Mouse (Mus musculus) left cerebral cortex, adult 9 months (tissue): ENCODE results near the gene Olfr279.
"Not testable (repeated sequence)": the region's sequence is repeated elsewhere in the genome, so short reads cannot be mapped to it uniquely, and the experiment has no call there.

Source experiments
- DNase-seq, 2 experiments: peaks; one replicate each; pipeline ENCODE4 v3.0.0; 2022; ENCODE audit warnings: low spot score in 2 of 2

Olfr279 gene

DNA sequence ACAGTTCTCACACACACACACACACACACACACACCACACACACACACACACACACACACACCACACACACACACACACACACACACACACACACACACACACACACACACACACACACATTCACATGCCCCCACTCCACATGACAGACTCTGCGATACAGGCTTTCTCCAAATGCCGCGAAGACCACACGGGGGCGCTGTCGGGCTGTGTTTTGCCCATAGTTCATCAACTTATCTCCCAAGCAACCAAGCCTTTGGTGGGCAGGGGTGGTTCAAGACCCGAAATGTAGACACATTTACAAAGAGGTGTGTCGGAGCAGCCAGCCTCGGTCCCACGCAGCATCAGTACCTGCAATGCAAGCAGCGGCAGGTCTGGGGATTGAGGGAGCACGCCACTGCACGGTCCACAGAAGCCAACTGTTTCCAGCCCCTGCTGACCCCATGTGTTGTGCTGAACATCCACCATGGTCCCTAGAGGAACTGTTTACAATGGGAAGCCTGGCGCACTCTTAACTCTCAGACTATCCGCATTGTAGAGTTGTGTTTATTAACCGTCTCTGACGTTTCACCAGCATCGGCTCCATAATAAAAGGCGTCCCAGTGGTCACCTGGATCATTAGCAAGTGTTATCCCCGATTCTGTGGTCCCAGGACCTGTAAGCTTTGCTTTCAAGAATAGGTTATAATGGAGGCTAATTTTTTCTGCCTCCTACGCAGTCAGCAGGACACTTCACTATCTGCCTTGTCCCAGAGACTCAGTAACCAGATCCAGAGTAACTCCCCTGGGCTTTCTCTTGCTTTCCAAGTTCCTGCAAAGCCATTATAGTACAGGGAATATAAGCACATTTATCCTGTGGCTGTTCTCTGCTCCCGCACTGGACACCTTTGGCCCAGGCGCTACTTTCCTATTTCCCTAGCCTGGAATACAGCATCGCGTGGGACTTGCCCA lies 18.5 kb downstream of the Olfr279 start:
- DNase-seq: peak in 1 of 2 experiments; percentile 69

DNA sequence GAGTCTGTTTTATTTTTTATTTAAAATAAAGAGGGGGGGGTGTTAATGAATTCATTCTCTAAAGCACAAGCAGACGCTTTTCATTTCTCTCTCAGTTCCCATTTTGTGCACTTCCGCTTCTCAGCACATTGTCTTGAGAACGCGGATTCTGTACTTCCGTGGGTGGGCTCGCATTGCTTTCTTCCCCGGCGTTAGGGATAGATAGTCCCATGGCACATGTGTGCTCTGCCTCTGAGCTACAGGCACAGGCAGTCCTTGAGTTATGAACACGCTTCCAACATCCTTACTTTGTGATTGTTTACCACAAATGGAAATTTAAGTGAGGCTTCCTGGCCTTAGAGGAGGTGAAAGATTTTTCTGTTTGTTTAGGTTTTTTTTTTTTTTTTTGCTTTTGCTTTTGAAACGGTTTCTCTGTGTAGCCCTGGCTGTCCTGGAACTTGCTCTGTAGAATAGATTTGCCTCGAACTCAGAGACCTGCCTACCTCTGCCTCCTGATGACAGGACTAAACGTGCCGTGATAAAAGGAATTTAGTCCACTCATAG lies 19.3 kb downstream of the Olfr279 start:
- DNase-seq: no peak

DNA sequence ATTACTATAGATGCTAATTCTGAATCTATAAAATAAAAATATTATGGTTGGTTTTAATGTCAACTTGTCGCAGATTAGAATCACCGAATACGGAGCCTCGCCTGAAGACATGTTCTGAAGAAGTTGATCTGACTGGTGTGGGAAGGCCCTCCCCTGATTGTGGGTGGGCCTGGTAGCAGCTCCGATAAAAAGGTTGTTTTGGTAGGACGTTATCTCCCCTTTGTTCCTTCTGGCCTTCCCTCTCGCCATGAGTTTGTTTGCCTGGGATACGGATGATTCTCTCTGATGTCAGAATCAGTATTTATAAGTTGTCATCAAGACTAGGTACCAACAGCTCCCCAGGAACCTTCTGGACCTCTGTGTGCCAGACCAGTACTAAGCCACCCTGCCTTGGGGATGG lies 20.0 kb downstream of the Olfr279 start:
- DNase-seq: no peak

DNA sequence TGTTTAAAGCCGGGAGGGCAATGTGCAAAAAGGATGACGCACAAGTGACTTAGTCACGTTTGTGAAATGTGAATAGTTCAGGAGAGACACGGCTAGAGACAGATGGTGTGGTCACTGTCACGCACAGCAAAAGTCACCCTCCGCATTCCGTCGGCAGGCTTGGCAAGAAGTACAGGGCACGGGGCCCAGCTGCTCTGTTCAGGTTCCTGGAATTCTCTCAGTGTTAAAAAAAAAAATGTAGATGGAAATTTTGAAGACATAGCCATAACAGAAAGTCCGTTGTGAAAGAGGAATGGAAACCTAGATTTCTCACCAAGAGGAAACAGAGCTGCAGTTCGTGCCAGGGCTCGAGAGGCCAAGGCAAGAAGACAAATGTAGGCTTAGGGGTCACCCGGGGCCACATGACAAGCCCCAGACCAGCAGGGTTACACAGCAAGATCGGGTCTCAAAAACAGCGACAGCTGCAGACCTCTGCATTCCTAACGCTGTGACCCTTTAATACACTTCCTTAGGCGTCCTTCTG lies 20.7 kb downstream of the Olfr279 start:
- DNase-seq: peak in 1 of 2 experiments; percentile 51

DNA sequence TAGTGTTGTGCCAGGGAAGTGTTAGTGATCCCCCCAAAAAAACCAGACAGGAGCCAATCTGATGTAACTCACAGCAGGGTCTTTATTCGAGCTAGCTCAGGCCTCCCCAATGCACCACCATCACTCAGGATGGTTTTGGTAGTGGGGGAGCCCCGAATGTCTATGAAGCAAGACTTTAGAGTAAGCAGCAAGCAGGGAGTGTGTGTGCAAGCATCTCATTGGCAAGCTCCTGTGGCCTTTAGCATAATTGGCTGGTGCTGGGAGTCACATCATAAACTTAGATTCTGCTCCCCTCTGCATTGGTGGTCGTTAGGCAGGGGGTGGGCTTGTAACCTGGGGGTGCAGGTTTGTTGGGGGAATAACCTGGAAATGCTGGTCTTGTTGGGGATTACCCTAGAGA lies 21.5 kb downstream of the Olfr279 start:
- not testable (repeated sequence) for DNase-seq

DNA sequence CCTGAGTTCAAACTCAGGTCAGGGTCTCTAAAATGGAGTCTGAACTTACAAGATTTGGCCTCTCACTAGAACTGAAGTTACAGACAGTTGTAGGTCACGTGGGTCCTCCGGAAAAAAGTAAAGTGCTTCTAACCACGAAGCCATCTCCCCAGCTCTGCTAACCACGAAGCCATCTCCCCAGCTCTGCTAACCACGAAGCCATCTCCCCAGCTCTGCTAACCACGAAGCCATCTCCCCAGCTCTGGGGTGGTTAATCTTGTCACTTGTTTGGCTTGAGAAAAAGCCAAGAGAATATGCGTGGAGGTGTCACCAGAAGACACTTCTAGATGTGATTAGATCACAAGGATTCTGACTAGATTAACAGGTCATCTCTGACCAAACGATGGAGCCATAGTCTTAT lies 21.9 kb downstream of the Olfr279 start:
- DNase-seq: no peak

DNA sequence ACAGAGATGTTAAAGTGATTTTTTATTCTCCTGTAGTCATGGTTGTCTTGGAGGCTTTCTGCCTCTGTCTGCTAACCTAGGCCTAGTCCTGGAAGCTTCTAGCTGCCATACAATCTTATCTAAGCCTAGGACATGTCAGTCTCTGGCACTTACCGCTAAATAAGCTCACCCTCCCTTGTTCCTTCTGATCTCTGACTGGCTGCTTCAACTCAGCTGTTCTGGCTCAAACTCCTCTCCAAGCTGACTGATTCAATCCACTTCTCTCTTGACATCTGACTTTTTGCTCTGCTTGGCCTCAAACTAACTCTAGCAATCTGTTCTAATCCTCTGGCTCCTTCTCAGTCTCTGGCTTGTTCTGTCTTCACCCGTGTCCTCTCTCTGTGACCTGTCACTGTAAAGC lies 22.6 kb downstream of the Olfr279 start:
- DNase-seq: not testable (repeated sequence)

DNA sequence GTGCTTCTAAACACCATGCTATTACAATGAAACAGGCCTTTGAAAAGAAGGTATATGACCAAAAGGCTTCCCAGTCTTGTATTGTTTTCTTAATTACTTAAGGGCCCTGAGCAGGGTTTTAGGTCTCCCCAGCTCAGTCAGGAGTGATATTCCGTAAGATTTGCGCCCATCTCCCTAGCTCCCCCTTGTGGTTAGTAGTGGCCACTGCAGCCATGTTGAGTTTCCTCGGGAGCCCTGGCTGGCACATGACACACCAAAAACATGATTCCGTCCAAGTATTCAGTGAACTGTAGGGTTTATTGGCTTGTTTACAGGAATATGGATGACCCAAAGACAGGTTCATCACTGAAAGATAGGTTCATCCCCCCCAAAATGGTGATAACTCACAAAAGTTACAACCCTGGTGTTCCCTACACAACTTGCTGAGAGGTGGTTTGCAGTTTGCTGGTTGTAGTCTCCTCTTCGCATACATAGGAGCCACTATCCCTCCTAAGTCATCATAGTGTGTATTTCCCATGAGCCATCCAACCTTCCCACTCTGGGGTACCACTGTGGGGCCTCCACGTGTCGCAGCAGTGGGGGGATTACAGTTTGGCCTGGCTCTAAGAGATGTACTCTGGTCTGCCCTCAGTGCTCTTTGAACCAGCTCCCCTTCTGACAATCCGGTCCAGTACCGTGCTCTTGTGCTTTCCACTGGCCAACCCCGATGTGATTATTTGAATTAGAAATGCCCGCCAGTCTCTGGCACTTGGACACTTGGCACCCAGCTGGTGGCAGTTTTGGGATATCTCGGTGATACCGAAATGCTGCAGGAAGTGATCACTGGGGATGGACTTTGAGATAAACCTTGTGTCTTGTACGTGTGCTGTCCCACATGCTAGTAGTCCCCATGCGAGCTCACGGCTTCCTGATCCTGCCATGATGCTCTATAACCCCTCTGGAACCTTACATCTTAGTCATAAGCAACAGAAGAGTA lies 25.5 kb downstream of the Olfr279 start:
- DNase-seq: peak in 1 of 2 experiments; percentile 61

DNA sequence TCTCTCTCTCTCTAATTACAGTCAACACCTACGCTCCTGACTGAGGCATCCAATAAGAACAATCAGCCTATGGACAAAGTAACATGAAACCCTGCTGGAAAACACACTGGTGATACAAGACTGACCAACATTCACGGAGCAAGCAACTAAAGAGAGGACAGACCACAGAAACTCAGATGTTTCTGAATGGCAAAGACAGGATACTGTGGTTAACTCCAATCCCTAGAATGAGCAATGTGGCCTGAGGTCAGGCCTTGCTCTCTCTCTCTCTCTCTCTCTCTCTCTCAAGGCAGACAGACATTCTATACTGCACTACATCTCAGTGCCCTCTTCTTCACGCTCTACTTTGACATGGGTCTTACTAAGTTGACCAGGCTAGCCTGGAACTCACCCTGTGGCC lies 29.0 kb downstream of the Olfr279 start:
- no peak for DNase-seq

DNA sequence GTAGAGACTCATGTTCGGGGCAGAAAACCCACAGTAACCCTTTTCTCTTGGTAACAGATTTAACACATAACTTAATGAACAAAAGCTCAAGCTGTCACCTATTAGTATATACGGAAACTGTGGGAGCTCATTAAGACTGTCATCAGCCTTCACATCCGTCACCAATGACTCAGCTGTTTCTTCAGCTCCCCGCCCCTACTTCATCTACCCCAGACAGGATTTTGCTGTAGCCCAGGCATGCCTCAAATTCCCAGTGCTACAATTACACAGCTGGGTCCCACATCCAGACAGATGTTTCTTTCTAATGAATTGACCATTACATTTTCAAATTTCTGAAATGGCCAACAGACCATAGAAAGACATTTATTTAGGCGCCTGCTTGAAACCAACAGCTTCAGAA lies 33.9 kb downstream of the Olfr279 start:
- DNase-seq: no peak

DNA sequence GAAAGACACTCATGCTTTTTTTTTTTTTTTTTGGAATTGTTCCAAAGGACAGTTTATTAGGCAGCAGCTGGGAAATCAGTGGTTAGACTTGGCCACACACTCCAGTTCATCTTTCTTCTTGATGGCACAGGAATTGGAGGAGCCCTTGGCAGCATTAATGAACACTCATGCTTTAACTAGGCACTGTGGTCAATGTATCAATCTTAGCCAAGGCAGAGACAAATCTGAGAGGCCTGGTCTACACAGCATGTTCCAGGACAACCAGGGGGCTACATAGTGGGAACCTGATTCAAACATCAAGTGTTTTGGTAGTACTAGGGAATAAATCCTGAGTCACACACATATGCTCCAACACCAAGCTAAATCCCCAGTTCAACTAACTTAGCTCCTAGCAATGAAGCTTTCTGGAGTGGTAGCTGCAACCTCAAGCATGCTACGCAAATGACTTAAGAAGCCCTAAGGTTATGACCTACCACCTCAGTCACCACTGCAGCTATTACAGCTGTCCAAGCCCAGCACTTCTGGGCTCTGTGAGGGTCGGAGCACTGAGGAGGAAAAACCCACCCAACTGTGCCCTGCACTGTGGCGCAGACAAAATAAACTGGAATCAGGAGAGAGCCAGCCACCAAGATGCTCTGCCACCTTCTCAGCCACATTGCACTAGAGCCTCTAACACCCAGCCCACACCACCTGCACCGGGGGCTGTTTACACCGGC lies 35.0 kb downstream of the Olfr279 start:
- DNase-seq: no peak

DNA sequence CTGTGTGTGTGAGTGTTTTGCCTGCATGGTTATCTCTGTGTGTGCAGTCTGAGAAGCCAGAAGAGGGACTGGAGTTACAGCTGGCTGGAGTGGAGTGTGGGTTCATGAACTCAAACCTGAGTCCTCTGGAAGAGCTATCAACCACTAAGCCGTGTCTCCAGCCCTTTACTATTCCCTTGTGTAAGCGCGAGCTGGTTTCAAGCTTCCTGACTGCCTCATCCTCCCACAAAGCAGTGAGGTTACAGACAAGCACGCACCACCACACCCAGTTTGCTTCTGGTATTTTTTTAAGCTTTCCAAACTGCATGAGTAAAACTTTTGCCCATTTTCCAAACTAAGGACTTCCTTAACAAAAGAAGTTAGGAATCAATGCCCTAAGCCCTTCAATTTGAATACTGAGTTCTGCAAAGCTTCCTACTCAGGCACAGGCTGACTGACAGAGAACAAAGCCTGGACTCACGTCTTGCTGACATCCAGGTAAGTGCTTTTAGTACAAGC lies 35.9 kb downstream of the Olfr279 start:
- no peak for DNase-seq

DNA sequence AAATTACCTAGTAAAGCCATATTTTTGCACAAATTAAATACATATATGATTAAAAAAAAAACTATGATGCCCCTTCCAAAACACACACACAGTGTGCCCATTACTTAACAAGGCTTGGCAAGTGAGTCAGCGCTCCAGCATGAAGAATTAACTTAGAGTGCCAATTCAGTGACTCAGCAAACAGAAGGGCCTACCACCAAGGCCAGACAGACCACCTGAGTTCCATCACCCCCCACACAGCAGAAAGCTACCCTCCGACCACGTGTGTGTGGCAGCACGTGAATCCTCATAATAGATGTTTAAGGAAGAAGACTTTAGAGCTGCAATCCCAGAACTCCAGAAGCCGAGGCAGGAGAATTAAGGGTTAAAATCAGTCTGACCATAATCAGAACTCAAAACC lies 40.1 kb downstream of the Olfr279 start:
- no peak for DNase-seq

DNA sequence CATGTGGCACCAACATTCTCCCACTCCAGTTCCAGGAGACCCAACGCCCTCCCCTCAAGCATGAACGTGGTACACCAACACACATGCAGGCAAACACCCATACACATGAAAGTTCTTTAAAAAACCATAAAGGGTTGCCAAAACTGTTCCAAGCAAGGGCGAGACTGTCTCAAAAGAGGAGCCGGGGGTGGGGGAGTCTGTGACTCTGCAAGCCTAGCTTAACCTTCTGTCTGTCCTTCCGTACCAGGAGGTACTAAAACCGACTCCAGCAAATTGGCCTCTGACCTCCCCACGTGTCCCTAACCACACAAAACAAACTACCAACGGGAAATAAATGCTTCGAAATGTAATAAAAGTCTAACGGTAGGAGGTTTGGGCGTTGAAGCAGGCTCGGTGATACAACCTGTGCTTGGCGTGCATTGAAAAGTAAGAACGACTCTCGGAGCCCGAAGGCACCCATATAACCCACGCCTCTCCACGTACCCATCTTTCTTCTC lies 40.9 kb downstream of the Olfr279 start:
- DNase-seq: no peak

DNA sequence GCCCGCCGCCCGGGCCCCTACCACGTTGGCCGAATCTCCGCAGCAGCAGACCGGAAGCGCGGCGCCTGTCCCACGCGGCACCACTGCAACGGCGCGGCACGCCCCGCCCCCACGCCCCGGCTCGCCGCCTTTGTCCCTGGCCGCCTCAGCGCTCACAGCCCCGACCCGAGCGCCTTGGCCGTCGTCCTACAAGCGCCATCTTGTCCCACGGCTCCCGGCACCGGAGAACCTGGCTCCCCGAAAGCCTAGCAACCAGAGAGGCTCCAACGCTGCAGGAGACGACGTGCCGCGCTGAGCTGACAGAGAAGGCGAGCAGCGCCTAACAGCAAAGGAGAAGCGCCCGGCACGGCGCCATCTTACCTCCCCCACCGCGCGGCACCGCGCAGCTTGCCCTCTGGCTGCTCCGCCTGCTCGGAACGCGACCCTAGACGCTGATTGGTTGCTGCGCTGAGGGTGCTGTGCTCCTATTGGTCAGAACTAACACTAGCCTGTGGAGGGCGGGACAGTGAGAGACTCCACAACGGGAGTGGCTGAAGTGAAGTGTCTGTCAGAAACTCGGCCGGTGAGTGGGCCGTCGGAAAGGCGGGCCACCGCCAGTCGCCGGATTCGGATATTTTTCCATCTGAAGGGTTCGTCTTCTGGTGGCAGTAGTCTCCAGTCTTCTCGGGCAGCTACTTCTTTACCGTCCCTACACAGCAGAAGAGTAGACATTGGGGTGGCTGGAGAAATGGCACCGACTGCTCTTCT lies 41.9 kb downstream of the Olfr279 start, which contains the start of gene Kansl2:
Kansl2 (minus strand) TSS at position 384 of the 747 bp plus-strand sequence.
- DNase-seq: peak; percentile 98 to 99

DNA sequence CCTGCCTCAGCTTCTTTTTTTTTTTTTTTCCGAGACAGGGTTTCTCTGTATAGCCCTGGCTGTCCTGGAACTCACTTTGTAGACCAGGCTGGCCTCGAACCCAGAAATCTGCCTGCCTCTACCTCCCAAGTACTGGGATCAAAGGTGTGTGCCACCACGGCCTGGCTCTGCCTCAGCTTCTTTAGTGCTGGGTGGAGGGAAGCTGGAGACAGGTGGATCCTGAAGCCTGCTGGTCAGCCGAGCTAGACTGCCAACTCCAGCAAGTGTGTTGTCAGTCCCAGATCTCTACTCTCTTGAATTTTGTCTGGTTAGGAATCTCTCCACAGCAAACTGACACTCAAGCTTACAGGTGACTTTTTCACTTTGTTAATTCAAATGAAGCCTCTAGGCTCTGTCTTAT lies 43.7 kb downstream of the Olfr279 start:
- DNase-seq: no peak

DNA sequence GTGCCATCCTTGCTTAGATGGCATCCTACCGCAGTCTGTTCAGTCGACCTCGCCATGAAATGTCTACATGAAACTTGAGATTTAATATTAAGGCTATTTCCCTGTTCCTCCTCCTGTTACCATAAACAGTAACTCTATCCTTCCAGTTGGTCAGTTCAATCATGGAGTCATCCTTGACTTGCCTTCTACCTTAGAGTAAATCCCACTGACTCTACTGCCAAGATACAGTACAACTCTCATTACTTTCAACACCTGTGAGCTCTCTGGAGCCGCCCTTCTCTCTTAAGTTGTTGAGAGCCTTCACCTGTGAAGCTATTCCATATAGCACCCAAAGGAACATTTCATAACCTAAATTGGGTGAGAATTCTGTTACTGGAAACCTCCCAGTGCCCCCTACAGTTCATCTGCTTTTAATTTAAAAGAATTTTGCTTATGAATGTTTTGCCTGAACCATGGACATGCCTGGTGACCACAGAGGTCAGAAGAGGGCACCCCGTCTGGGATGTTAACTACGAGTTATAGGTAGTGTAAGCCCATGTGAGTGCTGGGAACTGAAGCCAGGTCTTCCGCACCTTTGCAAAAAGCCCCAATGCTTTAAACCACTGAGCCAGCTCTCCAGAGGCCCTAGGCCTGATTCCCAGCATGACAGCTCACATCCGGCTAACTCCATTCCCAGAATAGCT lies 44.8 kb downstream of the Olfr279 start:
- no peak for DNase-seq

DNA sequence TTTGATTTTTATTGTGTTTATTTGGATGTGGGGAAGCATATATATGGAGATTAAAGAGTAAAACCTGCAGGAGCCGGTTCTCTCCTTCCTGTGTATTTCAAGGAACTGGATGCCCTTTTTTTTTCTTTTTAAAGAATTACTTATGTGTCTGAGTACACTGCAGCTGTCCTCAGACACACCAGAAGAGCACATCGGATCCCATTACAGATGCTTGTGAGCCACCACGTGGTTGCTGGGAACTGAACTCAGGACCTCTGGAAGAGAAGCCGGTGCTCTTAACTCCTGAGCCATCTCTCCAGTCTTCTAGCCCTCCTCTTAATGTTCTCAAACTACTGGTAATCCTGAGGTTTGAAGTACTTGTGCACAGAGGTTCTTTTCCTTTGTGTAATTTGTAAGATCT lies 45.7 kb downstream of the Olfr279 start:
- DNase-seq: no peak

DNA sequence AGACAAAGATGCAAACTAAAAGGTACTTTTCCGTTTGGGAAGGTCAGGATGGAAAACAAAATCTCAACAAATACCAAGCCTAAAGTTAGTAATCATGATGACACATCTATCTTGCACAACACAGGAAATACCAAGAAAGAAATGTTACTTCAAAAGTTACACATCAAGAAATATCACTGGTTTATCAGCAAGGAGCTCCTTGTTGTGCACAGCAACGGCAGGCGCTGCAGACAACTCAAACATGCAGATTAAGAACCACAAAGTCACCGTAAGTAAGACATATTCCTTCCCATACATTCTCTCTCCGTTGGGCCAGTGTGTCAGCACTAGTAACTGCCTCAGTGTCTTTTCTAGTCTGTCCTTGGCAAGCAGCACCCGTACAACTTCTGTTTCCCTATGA lies 48.9 kb downstream of the Olfr279 start:
- DNase-seq: no peak
